Mouse (Mus musculus) C2C12 (cell line): Measurements from ENCODE around the gene Zfyve9. TPM values are rescaled to one million over a fixed set of nuclear protein-coding genes. Genes with fewer than 3 reads are reported as not detected.

Source experiments
- H3K27me3 ChIP-seq: one replicate; pipeline ENCODE4 v1.6.1; 2011; ENCODE audit not compliant: control insufficient read depth, insufficient read depth, insufficient read length
- H3K36me3 ChIP-seq: one replicate; pipeline ENCODE4 v1.6.1; 2011; ENCODE audit not compliant: control insufficient read depth, insufficient read depth
- H3K4me3 ChIP-seq: one replicate; pipeline ENCODE4 v1.5.1; 2011; ENCODE audit warnings: mild to moderate bottlenecking, control low read depth; ENCODE audit not compliant: poor library complexity, insufficient read depth, severe bottlenecking
- H3K79me2 ChIP-seq: one replicate; pipeline ENCODE4 v1.6.1; 2011; ENCODE audit not compliant: control insufficient read depth, insufficient read depth
- H3K79me3 ChIP-seq: one replicate; pipeline ENCODE4 v1.6.1; 2011; ENCODE audit warnings: low read depth, control low read depth
- H3ac ChIP-seq: one replicate; pipeline ENCODE3; 2011; ENCODE audit warnings: low read depth; ENCODE audit not compliant: control insufficient read depth, insufficient read length
- CEBPB ChIP-seq: IDR thresholded peaks from one replicate; pipeline ENCODE4 v1.6.1; 2011; ENCODE audit warnings: low read depth, mild to moderate bottlenecking, control low read depth, moderate library complexity
- CTCF ChIP-seq: IDR thresholded peaks from one replicate; pipeline ENCODE4 v1.5.1; 2011; ENCODE audit not compliant: control insufficient read depth, insufficient read depth, insufficient read length
- FOSL1 ChIP-seq: IDR thresholded peaks from one replicate; pipeline ENCODE4 v1.8.0; 2011; ENCODE audit warnings: mild to moderate bottlenecking, low read length; ENCODE audit not compliant: poor library complexity, insufficient read depth, severe bottlenecking
- MAX ChIP-seq: IDR thresholded peaks from one replicate; pipeline ENCODE4 v1.6.1; 2011; ENCODE audit warnings: mild to moderate bottlenecking, control low read depth
- MYOD1 ChIP-seq: IDR thresholded peaks from one replicate; pipeline ENCODE4 v1.6.1; 2011; ENCODE audit warnings: low read depth; ENCODE audit not compliant: control insufficient read depth, insufficient read length
- MYOG ChIP-seq: IDR thresholded peaks from one replicate; pipeline ENCODE4 v1.6.1; 2011; ENCODE audit not compliant: control insufficient read depth, insufficient read length; ENCODE audit errors: extremely low read depth
- USF1 ChIP-seq: IDR thresholded peaks from one replicate; pipeline ENCODE4 v1.6.1; 2011; ENCODE audit warnings: low read depth, mild to moderate bottlenecking, control low read depth, moderate library complexity
- long read RNA-seq, 2 experiments: library from polyadenylated mRNA; unstranded; transcript quantifications; one replicate each; pipeline ENCODE4 v2.0.0; 2019 to 2020
- polyA plus RNA-seq: library from polyadenylated mRNA; unstranded; fragments of >200 nt; fragmentation: generic; extraction: Trizol; gene quantifications from one replicate; pipeline ENCODE4 v1.2.1, GENCODE M21; 2012; ENCODE audit warnings: missing spikeins

The Zfyve9 gene
- polyA plus RNA-seq, result 5.5 TPM
- long read RNA-seq, experiment 1, partial matches to known transcripts, result 2 of 3 reads
- long read RNA-seq, experiment 1, other reads (novel, unspliced or antisense), result 1 of 3 reads
- long read RNA-seq, experiment 2, full-length matches to known transcripts, result 1 of 8 reads
- long read RNA-seq, experiment 2, partial matches to known transcripts, result 5 of 8 reads
- long read RNA-seq, experiment 2, other reads (novel, unspliced or antisense), result 2 of 8 reads

DNA sequence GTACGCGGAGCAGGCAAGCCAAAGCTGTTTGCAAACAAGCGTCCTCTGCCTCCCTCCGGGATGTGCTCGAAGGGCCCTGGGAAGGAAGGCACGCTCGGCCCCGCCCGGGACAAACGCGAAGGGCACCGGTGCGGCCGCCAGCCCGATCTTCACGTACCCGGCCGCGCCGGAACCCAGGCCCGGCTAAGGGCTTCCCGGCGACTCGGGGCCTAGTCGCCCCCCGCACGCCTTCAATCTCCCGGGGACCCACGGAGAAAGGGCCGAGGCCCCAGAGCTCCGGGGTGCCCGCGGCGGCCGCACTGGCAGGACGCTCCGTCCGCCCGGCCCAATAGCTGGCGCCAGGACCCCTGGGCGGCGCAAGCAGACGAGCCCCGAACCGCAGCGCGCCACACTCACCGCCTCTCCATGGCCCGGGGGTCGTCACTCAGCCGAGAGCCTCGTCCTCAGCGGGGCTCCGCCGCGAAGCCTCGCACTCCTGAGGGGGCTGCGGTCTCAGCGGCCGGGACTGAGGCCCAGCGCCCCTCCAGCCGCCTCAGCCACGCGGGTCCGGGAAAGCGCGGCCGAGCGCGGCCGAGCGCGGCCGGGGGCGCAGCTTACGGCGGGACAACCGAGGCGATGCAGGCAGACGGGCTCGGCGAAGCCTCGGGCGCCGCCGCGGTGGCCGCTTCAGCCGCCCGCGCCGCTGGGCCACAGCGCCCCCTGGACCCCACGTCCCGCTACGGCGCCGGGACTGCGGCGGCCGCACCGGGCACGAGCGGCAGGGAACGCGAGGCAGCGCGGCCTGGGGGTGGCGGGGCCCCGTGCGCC lies at the start of gene Zfyve9:
Gene Zfyve9 (minus strand): TSS at position 742 of the 807 bp plus-strand sequence.
- peaks cover 47% of the 10 kb centered on the region for H3K79me2 ChIP-seq
- peak within 1 kb of the TSS; percentile 93 for H3ac ChIP-seq
- peaks cover 15% of the 10 kb centered on the region for H3K79me3 ChIP-seq
- no peaks in the 10 kb centered on the region for H3K36me3 ChIP-seq
- peak within 1 kb of the TSS; percentile 72 for H3K4me3 ChIP-seq
- no peak for TF ChIP-seq USF1
- TF ChIP-seq MYOD1, result no peak
- peak; percentile 99 for TF ChIP-seq CTCF
- peak; percentile 60 for TF ChIP-seq MAX
- TF ChIP-seq FOSL1, result no peak
- no peaks in the 10 kb centered on the region for H3K27me3 ChIP-seq

DNA sequence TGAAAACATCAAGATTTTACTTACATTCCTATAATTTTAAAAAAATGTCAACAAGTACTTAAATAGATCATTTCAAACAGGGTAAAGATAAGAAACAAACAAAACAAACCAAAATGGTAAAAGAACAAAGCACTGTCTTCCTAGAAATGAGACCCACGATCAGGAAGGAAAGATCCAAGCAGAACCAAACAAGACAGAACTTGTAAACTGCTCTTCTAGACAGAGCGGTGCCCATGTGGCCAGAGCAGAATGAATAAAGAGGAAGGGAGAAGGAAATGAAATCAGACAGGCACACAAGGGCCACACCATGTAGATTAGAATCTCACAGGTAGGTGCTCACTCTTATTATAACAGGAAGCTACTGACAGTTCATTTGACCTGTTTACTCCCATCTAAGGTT lies 46.0 kb upstream of the Zfyve9 start:
- no peak overlapping the region for H3ac ChIP-seq
- H3K36me3 ChIP-seq, result peaks cover 70% of the 10 kb centered on the region
- H3K27me3 ChIP-seq, result no peaks in the 10 kb centered on the region
- no peak overlapping the region for H3K4me3 ChIP-seq
- H3K79me2 ChIP-seq, result peaks cover 23% of the 10 kb centered on the region
- TF ChIP-seq MAX, result no peak
- no peak for TF ChIP-seq FOSL1
- no peak for TF ChIP-seq MYOG
- TF ChIP-seq MYOD1, result no peak
- TF ChIP-seq CTCF, result no peak
- TF ChIP-seq CEBPB, result no peak
- no peak for TF ChIP-seq USF1
- peaks cover 11% of the 10 kb centered on the region for H3K79me3 ChIP-seq

DNA sequence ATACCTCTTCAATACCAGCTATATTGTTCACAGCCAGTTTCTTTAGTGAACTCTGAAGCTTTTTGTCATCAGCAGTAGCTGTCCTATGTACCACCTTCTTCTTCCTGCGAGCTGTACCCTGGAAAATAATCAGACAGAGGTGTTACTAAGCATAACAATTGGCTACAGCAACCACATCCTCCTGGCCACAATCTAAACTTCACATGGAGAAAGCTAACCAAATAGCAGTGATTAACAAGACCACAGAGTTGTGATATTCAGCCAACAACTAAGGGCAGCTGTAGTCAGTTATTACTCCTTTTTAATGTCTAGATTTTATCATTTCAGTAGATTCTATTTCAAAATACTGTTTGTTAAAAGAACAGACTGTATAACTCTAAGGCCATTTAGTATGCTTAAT lies 45.5 kb upstream of the Zfyve9 start:
- H3K36me3 ChIP-seq, result peaks cover 76% of the 10 kb centered on the region
- TF ChIP-seq MYOD1, result no peak
- no peak for TF ChIP-seq USF1
- TF ChIP-seq CEBPB, result no peak
- TF ChIP-seq MYOG, result no peak
- no peaks in the 10 kb centered on the region for H3K27me3 ChIP-seq
- H3ac ChIP-seq, result no peak overlapping the region
- peaks cover 18% of the 10 kb centered on the region for H3K79me2 ChIP-seq
- H3K79me3 ChIP-seq, result peaks cover 6% of the 10 kb centered on the region
- H3K4me3 ChIP-seq, result no peak overlapping the region

DNA sequence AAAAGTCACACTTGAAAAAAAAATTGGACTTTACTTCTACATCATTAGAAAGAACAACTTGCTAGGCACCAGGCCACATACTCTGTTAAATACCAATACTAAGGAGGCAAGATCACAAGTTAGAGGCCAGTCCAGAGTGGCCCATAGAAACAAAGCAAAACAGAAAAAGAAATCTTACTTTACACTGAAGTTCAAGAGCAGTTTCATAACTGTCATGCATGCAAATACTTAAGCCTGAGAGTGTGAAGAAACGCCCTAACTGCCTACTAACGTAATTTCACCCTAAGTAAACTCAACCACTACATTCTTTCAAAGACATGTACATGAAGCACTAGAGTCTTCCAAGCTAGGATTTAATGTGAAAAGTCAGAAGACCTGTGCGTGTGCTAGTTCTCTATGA lies 45.1 kb upstream of the Zfyve9 start:
- peaks cover 14% of the 10 kb centered on the region for H3K79me2 ChIP-seq
- no peak overlapping the region for H3K4me3 ChIP-seq
- H3ac ChIP-seq, result no peak overlapping the region
- peaks cover 80% of the 10 kb centered on the region for H3K36me3 ChIP-seq
- no peak for TF ChIP-seq USF1
- no peak for TF ChIP-seq MYOD1
- TF ChIP-seq FOSL1, result no peak
- TF ChIP-seq CEBPB, result no peak
- no peak for TF ChIP-seq MAX
- no peak for TF ChIP-seq CTCF
- TF ChIP-seq MYOG, result no peak
- no peaks in the 10 kb centered on the region for H3K27me3 ChIP-seq
- peaks cover 6% of the 10 kb centered on the region for H3K79me3 ChIP-seq

GRCm38 (mm10) chr4:108811550-108811949 lies 31.0 kb upstream of the Zfyve9 start:
- no peak for TF ChIP-seq CEBPB
- no peak for TF ChIP-seq CTCF
- no peak for TF ChIP-seq MAX
- no peak for TF ChIP-seq MYOD1
- no peak for TF ChIP-seq USF1
- TF ChIP-seq MYOG, result no peak
- TF ChIP-seq FOSL1, result no peak
- Histone ChIP-seq H3K79me3 (no peaks in the 10 kb centered on the region), H3K79me2 (no peaks in the 10 kb centered on the region), H3K4me3 (no peak overlapping the region), H3ac (no peak overlapping the region), H3K27me3 (no peaks in the 10 kb centered on the region), H3K36me3 (no peaks in the 10 kb centered on the region)

- no peak for TF ChIP-seq MAX
- no peak for TF ChIP-seq CTCF
- no peak for TF ChIP-seq MYOD1
- TF ChIP-seq FOSL1, result no peak
- no peak for TF ChIP-seq MYOG
- no peak for TF ChIP-seq CEBPB
- TF ChIP-seq USF1, result no peak
Observed at GRCm38 (mm10) chr4:108811142-108811541, 30.5 kb upstream of the Zfyve9 start.

More at GRCm38 (mm10) chr4:108811142-108811541, 30.5 kb upstream of the Zfyve9 start:
- H3K36me3 ChIP-seq, result no peaks in the 10 kb centered on the region
- H3ac ChIP-seq, result no peak overlapping the region
- no peaks in the 10 kb centered on the region for H3K27me3 ChIP-seq
- H3K4me3 ChIP-seq, result no peak overlapping the region
- H3K79me2 ChIP-seq, result no peaks in the 10 kb centered on the region
- no peaks in the 10 kb centered on the region for H3K79me3 ChIP-seq
